Mouse (Mus musculus) MEL (cell line): Measurements from ENCODE around the gene Necab3. TPM values are rescaled to one million over a fixed set of nuclear protein-coding genes. Genes with fewer than 3 reads are reported as not detected.
A peak's percentile ranks its signal among the peaks of the same experiment; 100 is the strongest.

ENCODE experiments used
- DNase-seq: peaks from one replicate; pipeline ENCODE4 v3.0.0; 2011; ENCODE audit warnings: low read depth, low spot score
- H3K27ac ChIP-seq: 2 replicates; pipeline ENCODE4 v1.5.1; 2012; ENCODE audit warnings: low read depth, mild to moderate bottlenecking, control low read depth, low read length, moderate library complexity; ENCODE audit not compliant: control insufficient read depth
- H3K27me3 ChIP-seq, 2 experiments: fragments of 150-350 bp in 1 of 2; sonication (generic) in 1 of 2; 2 replicates each; pipeline ENCODE4 v1.6.1; 2012; ENCODE audit warnings: low read length in 2 of 2, mild to moderate bottlenecking in 2 of 2, improper control_type of control experiment in 1 of 2, moderate library complexity in 1 of 2; ENCODE audit not compliant: insufficient read depth in 2 of 2, control insufficient read depth in 1 of 2
- H3K36me3 ChIP-seq, 2 experiments: 2 replicates each; pipeline ENCODE4 v1.6.1; 2012 to 2014; ENCODE audit warnings: low read length in 2 of 2, improper control_type of control experiment in 1 of 2, inconsistent platforms in 1 of 2, mild to moderate bottlenecking in 1 of 2; ENCODE audit not compliant: insufficient read depth in 2 of 2, control insufficient read depth in 1 of 2
- H3K4me1 ChIP-seq, 2 experiments: fragments of 150-350 bp in 1 of 2; sonication (generic) in 1 of 2; 2 replicates each; pipeline ENCODE4 v1.6.1; 2012; ENCODE audit warnings: low read length in 2 of 2, improper control_type of control experiment in 1 of 2, mild to moderate bottlenecking in 1 of 2; ENCODE audit not compliant: insufficient read depth in 2 of 2, control insufficient read depth in 1 of 2
- H3K4me3 ChIP-seq, 2 experiments: fragments of 150-350 bp in 1 of 2; sonication (generic) in 1 of 2; 2 replicates each; pipeline ENCODE4 v1.5.1; 2012; ENCODE audit warnings: low read depth in 2 of 2, low read length in 2 of 2, mild to moderate bottlenecking in 2 of 2, moderate library complexity in 2 of 2, control low read depth in 1 of 2, improper control_type of control experiment in 1 of 2; ENCODE audit not compliant: control insufficient read depth in 1 of 2, insufficient read depth in 1 of 2
- H3K79me2 ChIP-seq: 2 replicates; pipeline ENCODE4 v1.6.1; 2012; ENCODE audit warnings: mild to moderate bottlenecking, low read length, moderate library complexity; ENCODE audit not compliant: control insufficient read depth, poor library complexity, insufficient read depth
- H3K9ac ChIP-seq: 2 replicates; pipeline ENCODE4 v1.6.1; 2012; ENCODE audit warnings: low read depth, mild to moderate bottlenecking, control low read depth, low read length, moderate library complexity; ENCODE audit not compliant: control insufficient read depth, poor library complexity, severe bottlenecking
- H3K9me3 ChIP-seq: fragments of 150-350 bp; sonication (generic); replicated peaks from 2 replicates; pipeline ENCODE4 v1.6.1; 2012; ENCODE audit warnings: mild to moderate bottlenecking, low read length, improper control_type of control experiment, moderate library complexity; ENCODE audit not compliant: insufficient read depth
- BHLHE40 ChIP-seq: IDR thresholded peaks from 2 replicates; pipeline ENCODE4 v1.6.1; 2012; ENCODE audit warnings: low read depth, mild to moderate bottlenecking, inconsistent platforms, low read length, improper control_type of control experiment, borderline replicate concordance
- CHD2 ChIP-seq: IDR thresholded peaks from 2 replicates; pipeline ENCODE4 v1.6.1; 2011; ENCODE audit warnings: low read length, improper control_type of control experiment
- ELF1 ChIP-seq: IDR thresholded peaks from 2 replicates; pipeline ENCODE4 v1.6.1; 2014; ENCODE audit warnings: low read depth, mild to moderate bottlenecking, inconsistent platforms, low read length, improper control_type of control experiment, moderate library complexity
- EP300 ChIP-seq, 2 experiments: IDR thresholded peaks; 2 replicates each; pipeline ENCODE4 v1.6.1; 2011; ENCODE audit warnings: improper control_type of control experiment in 2 of 2, low read length in 2 of 2, low read depth in 1 of 2, mild to moderate bottlenecking in 1 of 2
- GABPA ChIP-seq: IDR thresholded peaks from 2 replicates; pipeline ENCODE4 v1.6.1; 2012; ENCODE audit warnings: low read depth, mild to moderate bottlenecking, inconsistent platforms, low read length, improper control_type of control experiment, moderate library complexity
- GATA1 ChIP-seq: IDR thresholded peaks from 2 replicates; pipeline ENCODE4 v1.6.1; 2011; ENCODE audit warnings: low read depth, low read length, improper control_type of control experiment
- HCFC1 ChIP-seq: IDR thresholded peaks from 2 replicates; pipeline ENCODE4 v1.6.1; 2012; ENCODE audit warnings: low read depth, mild to moderate bottlenecking, inconsistent platforms, low read length, improper control_type of control experiment, moderate library complexity
- MAFK ChIP-seq: IDR thresholded peaks from 2 replicates; pipeline ENCODE4 v1.6.1; 2011; ENCODE audit warnings: low read depth, mild to moderate bottlenecking, low read length, improper control_type of control experiment, borderline replicate concordance
- MAX ChIP-seq: IDR thresholded peaks from 2 replicates; pipeline ENCODE4 v1.6.1; 2011; ENCODE audit warnings: low read length, improper control_type of control experiment
- MXI1 ChIP-seq: IDR thresholded peaks from 2 replicates; pipeline ENCODE4 v1.6.1; 2011; ENCODE audit warnings: mild to moderate bottlenecking, low read depth, low read length, improper control_type of control experiment
- MYC ChIP-seq: IDR thresholded peaks from 2 replicates; pipeline ENCODE4 v1.6.1; 2011; ENCODE audit warnings: low read depth, mild to moderate bottlenecking, low read length, improper control_type of control experiment, moderate library complexity
- NELFE ChIP-seq: IDR thresholded peaks from 2 replicates; pipeline ENCODE4 v1.6.1; 2011; ENCODE audit warnings: low read depth, low read length, improper control_type of control experiment
- NRF1 ChIP-seq: IDR thresholded peaks from 2 replicates; pipeline ENCODE4 v1.6.1; 2014; ENCODE audit warnings: low read depth, mild to moderate bottlenecking, inconsistent platforms, low read length, improper control_type of control experiment, moderate library complexity; ENCODE audit not compliant: poor library complexity, insufficient read depth, severe bottlenecking
- POLR2A ChIP-seq, 2 experiments: IDR thresholded peaks; 2 replicates each; pipeline ENCODE4 v1.6.1; 2011 to 2012; ENCODE audit warnings: low read length in 2 of 2, mild to moderate bottlenecking in 2 of 2, control low read depth in 1 of 2, improper control_type of control experiment in 1 of 2, low read depth in 1 of 2, moderate library complexity in 1 of 2; ENCODE audit not compliant: control insufficient read depth in 1 of 2, insufficient read depth in 1 of 2, poor library complexity in 1 of 2
- POLR2AphosphoS2 ChIP-seq: IDR thresholded peaks from 2 replicates; pipeline ENCODE4 v1.6.1; 2011; ENCODE audit warnings: low read length, improper control_type of control experiment
- POLR2AphosphoS5 ChIP-seq: IDR thresholded peaks from 2 replicates; pipeline ENCODE4 v1.6.1; 2012; ENCODE audit warnings: low read depth, borderline replicate concordance, mild to moderate bottlenecking, inconsistent platforms, low read length, moderate library complexity, mixed read lengths
- RCOR1 ChIP-seq: IDR thresholded peaks from 2 replicates; pipeline ENCODE4 v1.6.1; 2012; ENCODE audit warnings: low read depth, mild to moderate bottlenecking, inconsistent platforms, low read length, improper control_type of control experiment
- SIN3A ChIP-seq: IDR thresholded peaks from 2 replicates; pipeline ENCODE4 v1.6.1; 2012; ENCODE audit warnings: low read length, improper control_type of control experiment, inconsistent platforms
- TBP ChIP-seq: IDR thresholded peaks from 2 replicates; pipeline ENCODE4 v1.8.0; 2011; ENCODE audit warnings: low read depth, low read length, improper control_type of control experiment
- TCF12 ChIP-seq: IDR thresholded peaks from 2 replicates; pipeline ENCODE4 v1.6.1; 2014; ENCODE audit warnings: low read depth, mild to moderate bottlenecking, inconsistent platforms, low read length, improper control_type of control experiment, moderate library complexity
- ZC3H11A ChIP-seq: IDR thresholded peaks from 2 replicates; pipeline ENCODE4 v1.6.1; 2012; ENCODE audit warnings: low read depth, mild to moderate bottlenecking, inconsistent platforms, low read length, improper control_type of control experiment
- ZKSCAN1 ChIP-seq: IDR thresholded peaks from 2 replicates; pipeline ENCODE4 v1.6.1; 2012; ENCODE audit warnings: low read depth, mild to moderate bottlenecking, inconsistent platforms, low read length, improper control_type of control experiment, moderate library complexity
- ZMIZ1 ChIP-seq: IDR thresholded peaks from 2 replicates; pipeline ENCODE4 v1.6.1; 2012; ENCODE audit warnings: low read depth, mild to moderate bottlenecking, inconsistent platforms, low read length, improper control_type of control experiment, moderate library complexity
- ZNF384 ChIP-seq: IDR thresholded peaks from 2 replicates; pipeline ENCODE4 v1.6.1; 2012; ENCODE audit warnings: low read depth, mild to moderate bottlenecking, inconsistent platforms, low read length, improper control_type of control experiment
- polyA plus RNA-seq, 2 experiments: library from polyadenylated mRNA; stranded (reverse) in 1 of 2; unstranded in 1 of 2; fragments of >175 nt in 1 of 2; fragments of >200 nt in 1 of 2; gene quantifications; 2 replicates each; pipeline versions ENCODE4 v1.2.1 to v1.2.4; 2012; ENCODE audit warnings: low replicate concordance in 2 of 2, low read depth in 1 of 2; ENCODE audit not compliant: insufficient read length in 2 of 2, insufficient read depth in 1 of 2, missing spikeins in 1 of 2
- total RNA-seq: library from RNA; depleted of rRNA; stranded (reverse); fragments of 300-350 nt; gene quantifications from 2 replicates; pipeline ENCODE4 v1.2.3, GENCODE M21; 2012

Gene Necab3
- total and polyA plus RNA-seq, 3 experiments = 4.0 to 12.1 TPM; not detected in 1

- H3K36me3 ChIP-seq = peaks cover 0 to 9% of the 10 kb centered on the region in 2 experiments; a peak in 3 of 4 replicates
- H3K9ac ChIP-seq = no peak overlapping the region; the same call in 1 of the 2 replicates
- H3K4me3 ChIP-seq = no peak overlapping the region
- no peak for TF ChIP-seq POLR2A (IDR thresholded peaks at IDR 0.05; ENCODE audit: control insufficient read depth in 1 of 2, insufficient read depth in 1 of 2, low read depth in 1 of 2, low read length in 2 of 2, poor library complexity in 1 of 2)
- TF ChIP-seq SIN3A = no peak; the same call in 1 of the 2 replicates
- no peak for TF ChIP-seq MYC
- no peak for TF ChIP-seq MAX
- no peak for TF ChIP-seq ZC3H11A
- TF ChIP-seq BHLHE40 = no peak
- peak; percentile 49; the same call in 1 of the 2 replicates for TF ChIP-seq POLR2AphosphoS2
- no peak for TF ChIP-seq TCF12
- TF ChIP-seq TBP = no peak
- TF ChIP-seq POLR2AphosphoS5 = no peak
- no peak for TF ChIP-seq GABPA
- TF ChIP-seq RCOR1 = no peak
- TF ChIP-seq ZNF384 = no peak
- no peak for TF ChIP-seq ZKSCAN1
- no peak for TF ChIP-seq CHD2
- peak; percentile 17; the same call in 1 of the 2 replicates for TF ChIP-seq GATA1
- H3K27me3 ChIP-seq = no peaks in the 10 kb centered on the region
- H3K4me1 ChIP-seq = peaks cover 0 to 14% of the 10 kb centered on the region in 2 experiments; a peak in 2 of 4 replicates
- H3K9me3 ChIP-seq = no peaks in the 10 kb centered on the region
- no peak for DNase-seq
- no peak overlapping the region for H3K27ac ChIP-seq
- H3K79me2 ChIP-seq = no peaks in the 10 kb centered on the region
These were observed 1.4 kb downstream of the Necab3 start for GRCm38 (mm10) chr2:154557184-154557832.

- no peaks in the 10 kb centered on the region for H3K9me3 ChIP-seq
- H3K9ac ChIP-seq = no peak overlapping the region
- no peak overlapping the region for H3K27ac ChIP-seq
- no peak overlapping the region for H3K4me3 ChIP-seq
- TF ChIP-seq NELFE (no peak), HCFC1 (no peak), POLR2AphosphoS2 (no peak), ELF1 (no peak), ZMIZ1 (no peak), TBP (no peak), MXI1 (no peak), MAFK (no peak), GATA1 (no peak), EP300 (IDR thresholded peaks at IDR 0.05; ENCODE audit: low read depth in 1 of 2, low read length in 2 of 2) (no peak), NRF1 (no peak)
- no peaks in the 10 kb centered on the region for H3K79me2 ChIP-seq
- H3K27me3 ChIP-seq = no peaks in the 10 kb centered on the region
- H3K36me3 ChIP-seq = peaks cover 0 to 9% of the 10 kb centered on the region in 2 experiments; a peak in 3 of 4 replicates
- H3K4me1 ChIP-seq = peaks cover 0 to 14% of the 10 kb centered on the region in 2 experiments; a peak in 2 of 4 replicates
- no peak for DNase-seq
These were observed 3.5 kb downstream of the Necab3 start for GRCm38 (mm10) chr2:154555235-154555634.
